Mouse (Mus musculus): ENCODE measurements around the gene AC161166.1.
A peak's percentile ranks its signal among the peaks of the same experiment; 100 is the strongest.

AC161166.1 gene

GRCm38 (mm10) chr7:24512355-24512754 lies at the start of gene AC161166.1:
Gene AC161166.1, minus strand, starts transcription at chr7:24512455.
- no peak for DNase-seq (ENCODE audit: low spot score in 2 of 2)

- DNase-seq (ENCODE audit: low spot score in 2 of 2) = no peak
These were observed 49.2 kb upstream of the AC161166.1 start for GRCm38 (mm10) chr7:24561450-24561849.

- no peak for DNase-seq (ENCODE audit: low spot score in 2 of 2)
These were observed 43.5 kb upstream of the AC161166.1 start for GRCm38 (mm10) chr7:24555786-24556185.

- no peak for DNase-seq (ENCODE audit: low spot score in 2 of 2)
These were observed 39.9 kb upstream of the AC161166.1 start for GRCm38 (mm10) chr7:24551985-24552759.

- DNase-seq (ENCODE audit: low spot score in 2 of 2) = no peak
These were observed 35.3 kb upstream of the AC161166.1 start for GRCm38 (mm10) chr7:24547534-24548036.

GRCm38 (mm10) chr7:24546634-24547389 lies 34.6 kb upstream of the AC161166.1 start:
- DNase-seq (ENCODE audit: low spot score in 2 of 2) = peak; percentile 99

- no peak for DNase-seq (ENCODE audit: low spot score in 2 of 2)
These were observed 33.9 kb upstream of the AC161166.1 start, which contains the start of the genes Pinlyp and Xrcc1 for GRCm38 (mm10) chr7:24546068-24546614. Gene Pinlyp, minus strand, starts transcription at chr7:24546118. Gene Xrcc1, plus strand, starts transcription at chr7:24546289.

GRCm38 (mm10) chr7:24544506-24544905 lies 32.3 kb upstream of the AC161166.1 start:
- DNase-seq (ENCODE audit: low spot score in 2 of 2) = no peak

GRCm38 (mm10) chr7:24539686-24540085 lies 27.4 kb upstream of the AC161166.1 start:
- no peak for DNase-seq (ENCODE audit: low spot score in 2 of 2)

- no peak for DNase-seq (ENCODE audit: low spot score in 2 of 2)
These were observed 26.4 kb upstream of the AC161166.1 start for GRCm38 (mm10) chr7:24538701-24539100.

- DNase-seq (ENCODE audit: low spot score in 2 of 2) = no peak
These were observed 25.9 kb upstream of the AC161166.1 start for GRCm38 (mm10) chr7:24538154-24538553.

GRCm38 (mm10) chr7:24537591-24537990 lies 25.3 kb upstream of the AC161166.1 start:
- DNase-seq (ENCODE audit: low spot score in 2 of 2) = no peak

GRCm38 (mm10) chr7:24537081-24537480 lies 24.8 kb upstream of the AC161166.1 start:
- DNase-seq (ENCODE audit: low spot score in 2 of 2) = no peak

GRCm38 (mm10) chr7:24534301-24534700 lies 22.0 kb upstream of the AC161166.1 start:
- no peak for DNase-seq (ENCODE audit: low spot score in 2 of 2)

GRCm38 (mm10) chr7:24533806-24534205 lies 21.6 kb upstream of the AC161166.1 start:
- DNase-seq (ENCODE audit: low spot score in 2 of 2) = no peak

- DNase-seq (ENCODE audit: low spot score in 2 of 2) = no peak
These were observed 20.8 kb upstream of the AC161166.1 start for GRCm38 (mm10) chr7:24533031-24533571.

GRCm38 (mm10) chr7:24531211-24531971 lies 19.1 kb upstream of the AC161166.1 start:
- peak; percentile 51 to 74 for DNase-seq (ENCODE audit: low spot score in 2 of 2)

- peak; percentile 98 to 99 for DNase-seq (ENCODE audit: low spot score in 2 of 2)
These were observed 18.0 kb upstream of the AC161166.1 start, which contains the start of gene Irgq for GRCm38 (mm10) chr7:24530062-24530931. Gene Irgq, plus strand, starts transcription at chr7:24530689.

- no peak for DNase-seq (ENCODE audit: low spot score in 2 of 2)
These were observed 17.3 kb upstream of the AC161166.1 start for GRCm38 (mm10) chr7:24529580-24529979.

- DNase-seq (ENCODE audit: low spot score in 2 of 2) = no peak
These were observed 16.6 kb upstream of the AC161166.1 start for GRCm38 (mm10) chr7:24528861-24529260.
